Mouse (Mus musculus) liver, adult 10 weeks (tissue): ENCODE results near the gene Tspan12. TPM values are rescaled to one million over a fixed set of nuclear protein-coding genes. Genes with fewer than 3 reads are reported as not detected.

Experiments
- polyA plus RNA-seq: library from polyadenylated mRNA; stranded (reverse); fragments of 350-450 nt; fragmentation: Illumina TruSeq; extraction: RNeasy Lipid Tissue Mini Kit (QIAGEN cat#74804); gene quantifications from one replicate; pipeline ENCODE4 v1.2.3, GENCODE M21; 2014; ENCODE audit warnings: low read depth, low replicate concordance

Gene Tspan12
- polyA plus RNA-seq: 372 TPM

DNA sequence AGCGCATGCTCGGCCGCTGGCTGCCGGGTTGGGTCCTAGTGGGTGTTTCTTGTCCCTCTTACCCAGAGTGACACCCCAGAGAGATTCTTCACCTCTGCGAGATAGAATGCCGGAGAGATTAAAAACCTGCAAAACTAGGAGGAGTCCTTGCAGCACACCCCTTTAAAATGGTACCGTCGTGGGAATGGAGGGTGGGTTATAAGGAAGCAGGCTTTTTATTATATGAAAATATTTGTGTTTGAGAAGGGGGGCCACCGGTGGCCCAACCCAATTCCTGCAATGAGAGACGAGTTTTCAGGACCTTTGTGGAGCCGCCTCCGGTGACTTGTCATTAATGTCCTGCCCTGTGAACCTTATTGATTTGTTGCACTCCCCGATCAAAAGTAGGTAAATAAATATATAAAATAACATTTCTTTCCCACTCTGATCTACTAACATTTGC is at the start of gene Tspan12:
Gene Tspan12, minus strand, starts transcription at position 172 of the 442 bp plus-strand sequence.

Other genes with a start within 250 kb of the Tspan12 start
- 12.0 TPM for gene Ing3, start 97.1 kb upstream of the Tspan12 start, polyA plus RNA-seq
- gene Cped1, start 133.4 kb upstream of the Tspan12 start, polyA plus RNA-seq: 39.4 TPM